Mouse (Mus musculus) G1E (cell line): ENCODE data around the gene Etl4.

Source experiments
- CTCF ChIP-seq: IDR thresholded peaks from 2 replicates; pipeline ENCODE4 v1.5.1; 2012; ENCODE audit warnings: low read depth, low read length, inconsistent platforms, mixed read lengths
- TAL1 ChIP-seq: conservative IDR thresholded peaks from 2 replicates; pipeline ENCODE4 v1.6.1; 2012; ENCODE audit warnings: low read depth, low read length, inconsistent platforms, mixed read lengths

- TF ChIP-seq CTCF: no peak
- no peak for TF ChIP-seq TAL1
Observed at GRCm38 (mm10) chr2:20560581-20560980, 651.0 kb downstream of the Etl4 start.
